Mouse (Mus musculus) natural killer cell, adult 2 months (primary cell): Measurements from ENCODE around the gene Prpf8.

ENCODE experiments used
- DNase-seq, 2 experiments: peaks; one replicate each; pipeline ENCODE4 v3.0.0; 2022; ENCODE audit warnings: low spot score in 2 of 2

Prpf8 gene

DNA sequence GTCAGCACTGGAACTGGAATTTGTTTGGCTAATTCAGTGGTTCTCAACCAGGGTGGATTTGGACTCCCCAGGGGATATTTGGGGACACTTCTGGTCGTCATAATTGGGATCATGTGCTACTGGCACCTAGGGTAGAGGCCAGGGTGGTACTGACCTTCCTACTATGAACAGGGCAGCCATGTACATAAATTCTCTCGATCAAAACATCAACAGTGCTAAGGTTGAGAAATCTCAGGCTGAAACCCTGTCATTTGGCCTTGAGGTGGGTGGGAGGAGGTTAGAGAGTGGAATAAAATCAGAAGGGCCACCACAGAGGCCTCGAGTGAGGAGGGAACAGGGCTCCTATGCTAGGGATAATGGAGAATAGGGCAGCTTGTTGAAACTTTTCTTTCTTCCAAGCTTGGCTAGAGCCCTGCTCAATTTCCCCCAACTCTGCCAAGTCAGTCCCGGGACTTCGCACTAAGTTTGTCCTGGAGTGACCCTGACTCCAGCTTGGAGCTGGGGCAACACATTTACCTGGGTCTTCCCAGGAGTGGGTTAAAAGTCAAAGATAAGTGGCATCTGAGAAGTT is 27.4 kb upstream of the Prpf8 start:
- DNase-seq, result no peak

DNA sequence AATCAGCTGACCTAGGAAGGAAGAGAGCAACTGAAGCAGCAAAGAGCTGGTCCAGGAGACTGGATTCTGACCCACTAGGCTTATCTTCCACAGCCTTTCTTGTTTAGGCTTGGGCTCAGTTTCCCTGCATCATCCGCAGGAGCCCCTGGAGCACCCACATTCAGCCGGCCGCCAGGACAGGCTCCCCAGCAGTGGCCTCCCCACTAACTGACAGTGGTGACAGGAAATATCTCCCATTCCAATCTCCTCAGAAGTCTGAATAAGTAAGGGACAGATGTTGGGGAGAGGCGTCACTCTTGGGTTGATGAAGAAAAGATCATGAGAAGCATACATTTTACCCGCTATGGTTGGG is 26.9 kb upstream of the Prpf8 start:
- no peak for DNase-seq

DNA sequence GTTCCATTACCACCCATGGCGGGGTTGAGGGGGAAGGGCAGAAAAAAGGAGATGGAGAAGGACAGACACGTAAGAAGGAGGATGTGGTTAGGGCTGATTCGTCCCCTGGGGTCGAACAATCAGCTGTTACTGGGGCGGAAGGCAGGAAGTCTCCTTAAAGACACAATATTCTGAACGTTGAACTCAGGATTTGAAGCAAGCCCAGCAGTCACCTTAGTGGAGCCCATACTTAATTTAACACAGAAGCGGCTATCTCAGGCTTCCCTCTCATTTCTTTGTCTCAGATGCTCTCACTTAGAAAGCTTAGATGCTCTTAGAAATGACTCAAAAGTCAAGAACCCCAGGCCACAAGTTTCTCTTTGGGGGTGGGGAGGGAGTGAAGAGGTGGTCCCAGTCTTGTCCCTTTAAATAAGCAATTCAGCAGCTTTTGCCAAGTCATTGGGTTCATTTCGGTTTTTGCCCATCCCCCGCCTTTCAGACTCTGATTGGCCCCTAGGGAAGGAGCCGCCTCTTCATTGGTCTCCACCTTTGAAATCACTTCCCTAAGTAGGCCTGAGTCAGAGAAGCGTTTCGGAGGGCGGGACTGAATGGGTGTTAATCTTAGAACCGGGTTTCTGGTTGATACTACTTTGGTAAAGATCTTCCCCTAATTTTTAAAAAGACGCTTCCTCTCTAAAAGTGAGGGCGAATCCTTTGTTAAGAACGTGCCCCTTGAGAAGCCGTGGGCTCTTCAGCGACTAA is 26.3 kb upstream of the Prpf8 start:
- peak; percentile 85 to 88 for DNase-seq

DNA sequence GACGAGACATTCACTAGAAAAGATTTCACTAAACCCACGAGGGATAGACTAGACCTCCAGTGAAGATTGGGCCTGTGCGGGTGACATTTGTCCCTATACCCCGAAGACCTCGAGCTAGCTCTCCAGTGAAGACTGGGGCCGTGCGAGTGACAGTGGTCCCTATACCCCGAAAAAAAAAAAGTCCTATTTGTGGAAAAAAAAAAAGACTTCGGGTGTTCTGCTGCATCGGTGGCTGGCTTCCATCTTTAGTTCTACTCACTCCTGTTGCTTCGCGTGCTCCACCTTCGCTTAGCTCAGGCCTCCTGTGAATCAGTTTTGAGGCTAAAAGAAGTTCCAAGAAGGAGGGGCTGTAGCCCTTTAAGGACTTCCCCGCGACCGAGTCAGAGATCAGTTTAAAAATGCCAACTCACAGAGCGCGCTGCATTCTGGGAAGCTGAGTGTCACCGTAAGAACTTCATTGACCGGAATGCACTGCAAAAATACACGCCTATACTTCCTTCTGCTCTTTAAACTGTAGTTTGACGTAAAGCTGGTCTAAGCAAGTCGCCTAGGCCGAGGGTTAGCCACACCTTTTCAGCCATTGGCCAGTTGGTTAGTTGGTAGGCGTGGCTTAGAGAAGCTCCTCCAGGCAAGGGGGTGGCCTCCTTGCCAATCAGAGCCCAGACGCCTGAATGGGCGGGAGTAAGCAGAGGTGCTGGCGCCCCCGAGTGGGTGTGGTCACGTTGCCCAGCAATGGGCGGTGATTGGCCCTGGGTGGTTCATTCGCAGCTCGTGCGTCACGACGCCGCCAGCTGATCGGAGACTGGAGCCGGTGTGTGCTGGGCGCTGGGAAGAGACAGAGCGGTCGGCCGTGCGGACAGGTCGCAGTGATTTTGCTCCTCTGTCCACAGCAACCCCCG is 25.5 kb upstream of the Prpf8 start, which contains the start of gene Tlcd2:
Tlcd2 (plus strand) TSS at position 872 of the 899 bp plus-strand sequence.
- DNase-seq, result peak; percentile 99

DNA sequence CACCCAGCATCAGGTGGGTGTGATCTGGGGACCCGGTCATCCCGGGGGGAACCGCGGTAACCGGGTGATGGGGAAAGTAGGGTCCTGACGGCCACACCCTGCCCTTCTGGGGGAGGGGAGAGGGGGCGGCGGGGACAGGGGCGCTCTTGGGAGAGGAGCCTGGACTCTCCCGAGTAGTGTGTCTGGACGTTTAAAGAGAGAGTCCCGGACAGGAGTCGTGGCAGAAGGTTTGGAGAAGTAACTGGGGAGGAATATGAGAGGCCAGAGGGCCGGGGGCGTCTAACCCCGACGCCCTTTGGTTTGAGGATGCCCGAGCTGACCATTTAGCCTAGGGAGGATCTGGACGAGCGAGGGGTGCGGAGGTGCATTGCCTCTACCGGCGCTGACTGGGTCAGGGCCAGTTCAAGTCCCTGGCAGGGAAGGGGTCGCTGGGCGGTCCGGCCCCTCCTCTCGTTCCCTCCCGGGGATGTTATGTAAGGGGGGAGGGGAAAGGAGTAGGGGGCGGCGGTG is 24.8 kb upstream of the Prpf8 start:
- no peak for DNase-seq

DNA sequence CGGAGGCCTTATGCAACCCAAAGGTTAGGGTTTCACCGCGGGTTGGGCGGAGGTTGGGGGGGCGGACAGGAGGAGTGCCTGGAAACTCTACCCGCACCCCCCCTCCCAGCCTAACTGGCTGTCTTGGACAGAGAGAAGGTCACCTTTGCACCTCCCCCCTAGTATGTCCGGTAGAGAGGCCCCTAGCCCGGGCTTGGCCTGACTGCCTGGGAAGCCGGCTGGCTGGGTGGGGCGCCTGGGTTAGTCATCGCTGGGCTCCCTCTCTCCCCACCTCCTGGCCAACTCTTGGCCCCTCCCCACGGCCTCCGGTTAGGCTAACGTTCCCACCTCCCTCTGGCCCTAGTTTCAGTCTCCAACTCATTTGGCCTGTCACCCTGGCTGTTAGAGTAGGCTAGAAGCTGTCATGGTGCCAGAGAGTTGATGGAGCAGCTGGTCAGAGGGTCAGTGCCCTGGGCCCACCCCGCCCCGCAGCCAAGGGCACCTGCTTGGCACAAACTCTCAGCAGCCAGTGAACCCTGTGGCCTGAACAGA is 24.3 kb upstream of the Prpf8 start:
- DNase-seq, result peak; percentile 60 to 65

DNA sequence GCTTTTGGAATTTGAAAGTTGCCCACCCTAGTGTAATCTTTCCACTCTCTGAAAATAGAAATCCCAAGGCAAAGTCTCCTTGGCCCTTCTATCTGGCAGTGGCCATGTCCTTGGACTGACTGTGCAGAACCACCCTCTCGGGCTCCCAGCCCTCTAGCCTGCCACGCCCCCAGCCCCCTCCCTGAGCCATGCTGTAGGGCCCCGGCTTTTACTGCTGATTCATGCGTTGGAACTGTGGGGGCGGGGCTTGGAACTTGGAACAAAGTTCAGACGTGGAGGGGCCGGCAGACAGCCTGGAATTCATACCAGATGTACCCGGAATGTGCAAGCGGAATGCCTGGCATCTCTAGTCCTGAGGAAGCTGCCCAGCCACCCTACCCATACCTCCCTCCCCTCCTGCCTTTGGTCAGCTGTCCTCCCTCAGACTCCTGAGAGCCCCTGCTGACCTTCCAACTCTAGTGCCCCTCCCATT is 23.7 kb upstream of the Prpf8 start:
- DNase-seq, result no peak

DNA sequence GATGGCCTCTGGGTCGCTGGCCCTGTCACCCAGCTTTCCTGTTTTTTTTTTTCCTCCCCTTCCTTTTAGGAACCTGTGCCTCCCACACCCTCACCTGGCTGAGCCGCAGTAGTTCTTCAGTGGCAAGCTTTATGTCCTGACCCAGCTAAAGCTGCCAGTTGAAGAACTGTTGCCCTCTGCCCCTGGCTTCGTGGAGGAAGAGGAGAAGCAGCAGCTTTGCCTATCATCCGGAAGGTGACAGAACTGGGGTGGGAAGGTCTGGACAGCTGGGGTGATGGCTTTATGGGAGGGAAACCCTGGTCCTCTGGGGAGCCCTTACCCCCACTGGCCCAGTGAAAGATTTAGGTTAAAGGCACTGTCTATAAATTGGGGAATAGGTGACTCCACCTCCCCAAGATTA is 23.0 kb upstream of the Prpf8 start:
- DNase-seq, result no peak

DNA sequence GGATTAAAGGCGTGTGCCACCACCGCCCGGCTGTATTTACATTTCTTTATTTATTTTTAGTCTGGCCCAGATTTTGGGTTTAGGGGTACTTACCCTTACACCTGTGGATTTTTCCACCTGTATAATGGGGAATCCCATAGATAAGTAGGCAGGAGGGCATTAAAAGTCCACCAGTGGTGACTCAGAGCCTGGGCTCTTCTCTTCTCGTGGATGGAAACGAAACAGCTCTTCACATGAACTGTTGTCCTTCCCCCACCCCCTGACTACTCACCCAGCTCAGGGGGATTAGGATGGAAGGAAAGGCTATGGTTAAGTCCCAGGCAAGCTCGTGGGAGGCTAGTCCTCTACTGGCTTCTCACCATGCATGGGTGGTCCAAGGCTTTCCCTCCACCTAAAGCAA is 22.2 kb upstream of the Prpf8 start:
- no peak for DNase-seq

DNA sequence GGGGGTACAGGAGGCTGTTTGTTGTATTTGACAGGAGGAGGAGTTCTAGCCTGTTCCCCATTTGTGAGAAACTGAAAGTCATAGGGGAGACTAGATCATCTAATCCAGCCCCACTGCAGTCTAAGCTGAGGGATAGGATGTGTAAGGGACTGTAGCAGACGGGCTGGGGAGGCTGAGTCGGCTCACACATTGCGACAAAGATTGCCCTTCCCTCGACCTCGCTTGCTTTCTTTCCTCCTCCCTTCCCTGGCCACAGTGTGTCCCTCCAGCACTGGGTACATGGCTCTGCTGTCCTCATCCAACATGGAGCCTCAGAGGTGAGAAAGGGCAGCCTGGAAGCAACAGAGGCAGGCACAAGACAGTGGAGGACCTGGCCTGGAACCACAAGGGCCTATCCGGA is 21.6 kb upstream of the Prpf8 start:
- DNase-seq, result no peak

DNA sequence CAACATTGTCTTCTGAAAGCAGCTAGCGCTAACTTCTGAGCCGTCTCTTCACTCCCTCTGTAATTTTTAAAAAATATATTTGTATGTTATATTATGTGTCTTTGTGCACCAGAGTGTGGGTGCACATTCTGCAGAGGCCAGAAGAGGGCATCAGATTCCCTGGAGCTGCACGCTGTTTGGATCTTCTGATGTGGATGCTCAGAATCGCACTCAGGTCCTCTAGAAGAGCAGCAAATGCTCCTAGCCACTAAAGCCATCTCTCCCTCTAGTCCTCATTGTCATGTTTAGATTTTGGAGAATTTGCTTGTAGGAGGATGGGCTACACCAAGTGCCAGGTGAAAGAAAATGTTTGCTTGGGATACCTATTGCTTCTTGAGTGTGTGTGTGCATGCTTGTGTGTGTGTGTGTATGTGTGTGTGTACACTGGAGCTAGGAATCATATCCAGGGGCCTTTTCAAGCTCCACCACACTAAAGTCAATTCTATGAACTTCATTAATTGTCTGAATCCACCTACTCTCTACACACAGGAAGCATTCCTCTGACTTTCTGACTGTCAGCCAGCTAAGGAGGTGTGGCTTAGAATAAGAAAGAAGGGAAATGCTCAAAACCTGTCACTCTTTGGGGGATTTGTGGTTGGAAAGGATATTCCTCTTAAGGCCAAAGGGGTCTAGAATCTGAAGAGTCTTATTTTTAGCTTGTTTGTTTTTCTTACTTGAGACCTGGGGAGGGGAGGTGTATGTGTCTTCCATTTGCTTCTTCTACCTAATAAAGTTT is 19.7 kb upstream of the Prpf8 start:
- no peak for DNase-seq

DNA sequence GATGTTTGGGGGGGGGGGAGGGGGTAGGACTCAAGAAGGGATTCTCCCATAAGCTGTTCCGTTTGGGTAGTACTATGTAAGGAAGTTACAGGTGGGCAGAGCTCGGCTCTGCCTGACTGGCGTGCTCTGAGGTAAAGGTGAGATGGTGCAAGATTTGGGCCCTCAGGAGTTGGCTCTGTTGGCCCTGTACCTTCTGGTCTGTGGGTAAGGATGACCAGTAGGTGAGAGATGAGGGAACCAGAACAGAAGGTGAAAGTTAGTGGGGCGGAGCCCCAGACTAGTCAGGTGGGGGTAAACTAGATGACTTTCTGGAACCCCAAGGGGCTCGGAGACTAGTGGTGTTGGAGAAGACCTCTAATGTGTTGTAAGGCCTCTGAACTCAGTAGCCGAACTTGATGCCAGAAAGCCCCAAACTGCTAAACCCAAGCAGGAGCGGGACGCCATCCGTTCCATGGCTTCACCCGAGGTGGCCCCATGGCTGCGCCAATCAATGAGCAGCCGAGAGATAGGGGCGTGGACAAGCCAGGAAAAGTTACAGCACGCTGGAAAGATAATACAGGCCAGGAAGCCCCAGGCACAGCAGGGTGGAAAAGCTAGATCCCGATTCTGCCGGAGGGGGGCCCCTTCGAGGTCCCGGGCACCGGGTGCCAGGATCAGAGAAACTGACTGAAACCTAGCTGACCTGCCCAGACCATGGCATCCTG is 19.0 kb upstream of the Prpf8 start:
- no peak for DNase-seq

DNA sequence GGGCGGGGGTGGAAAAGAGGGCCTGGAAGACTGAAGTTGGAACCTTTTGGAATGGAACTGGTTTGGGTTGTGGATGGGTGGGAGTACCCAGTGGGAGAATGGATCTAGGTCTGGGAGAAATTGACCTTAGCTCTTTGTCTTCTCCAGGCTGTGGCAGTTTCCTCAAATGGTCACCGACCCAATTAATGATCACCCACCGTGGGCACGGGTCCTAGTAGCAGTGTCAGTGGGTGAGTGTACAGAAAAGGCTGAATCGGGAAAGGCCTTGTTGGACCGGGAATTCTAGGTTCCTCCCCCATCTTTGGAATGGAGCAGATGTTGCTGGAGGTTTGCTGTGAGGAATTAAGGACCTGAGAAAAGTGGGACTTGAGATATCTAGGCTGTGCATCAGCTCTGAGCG is 18.2 kb upstream of the Prpf8 start:
- no peak for DNase-seq

DNA sequence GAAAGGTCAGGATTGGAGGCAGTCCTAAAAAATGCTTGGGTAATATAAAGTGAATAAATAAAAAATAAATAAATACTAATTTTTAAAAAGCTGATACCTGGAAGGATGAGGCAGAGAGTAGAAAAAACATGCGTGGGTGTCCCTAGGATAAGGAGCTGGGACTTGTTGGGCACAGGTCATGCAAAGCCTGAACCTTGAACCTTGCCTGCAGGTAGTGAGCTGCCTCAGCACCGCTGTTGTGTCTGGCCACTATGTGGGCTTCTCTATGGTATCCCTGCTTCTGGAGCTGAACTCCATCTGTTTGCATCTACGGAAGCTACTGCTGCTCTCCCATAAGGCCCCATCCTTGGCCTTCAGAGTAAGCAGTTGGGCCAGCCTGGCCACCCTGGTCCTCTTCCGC is 17.4 kb upstream of the Prpf8 start:
- no peak for DNase-seq

DNA sequence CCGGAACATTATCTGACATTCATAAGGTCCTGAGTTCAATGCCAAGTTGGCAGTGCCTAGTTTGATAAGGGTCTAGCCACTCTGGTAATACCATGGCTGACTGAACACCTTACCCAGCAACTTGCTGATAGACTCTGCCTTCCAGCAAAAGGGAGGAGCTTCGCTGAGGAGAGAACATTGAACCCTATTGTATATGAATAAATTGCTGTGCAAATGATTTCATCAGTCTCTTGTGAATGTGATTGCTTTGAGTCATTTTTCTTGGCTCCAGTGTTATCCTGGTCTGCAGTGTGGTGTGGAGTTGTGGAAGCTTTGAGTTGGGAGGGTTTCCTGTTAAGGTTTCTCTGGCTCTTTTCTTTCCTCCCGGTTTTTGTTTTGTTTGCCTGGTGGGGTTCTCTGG is 15.9 kb upstream of the Prpf8 start:
- no peak for DNase-seq

DNA sequence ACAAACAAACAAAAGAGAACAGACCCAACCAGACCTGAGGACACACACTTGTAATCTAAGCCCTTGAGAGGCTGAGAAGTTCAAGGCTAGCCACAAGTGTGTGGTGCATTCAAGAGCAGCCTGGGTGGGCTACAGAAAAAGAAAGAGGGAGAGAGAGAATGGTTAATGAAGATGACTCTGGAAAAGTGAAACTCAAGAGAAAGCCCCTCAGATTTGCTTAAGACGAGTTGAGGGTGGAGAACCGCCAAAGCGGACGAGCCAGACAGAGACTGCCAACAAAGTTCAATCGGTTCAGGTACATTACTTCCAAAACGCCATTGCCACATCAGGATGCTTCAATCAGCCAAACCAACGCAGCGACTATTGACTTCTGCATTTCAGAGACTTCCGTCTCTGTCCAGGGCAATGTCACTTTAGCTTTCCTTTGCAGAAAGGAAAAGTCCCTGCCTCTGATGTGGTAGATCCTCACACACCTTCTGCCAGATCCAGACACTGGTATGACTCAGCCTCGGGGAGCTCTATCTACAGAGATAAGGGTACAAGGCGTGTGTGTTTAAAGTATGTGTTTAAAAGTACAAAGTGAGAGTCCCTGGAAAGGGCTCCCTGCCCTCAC is 14.0 kb upstream of the Prpf8 start:
- peak in 1 of 2 experiments; percentile 25 for DNase-seq

DNA sequence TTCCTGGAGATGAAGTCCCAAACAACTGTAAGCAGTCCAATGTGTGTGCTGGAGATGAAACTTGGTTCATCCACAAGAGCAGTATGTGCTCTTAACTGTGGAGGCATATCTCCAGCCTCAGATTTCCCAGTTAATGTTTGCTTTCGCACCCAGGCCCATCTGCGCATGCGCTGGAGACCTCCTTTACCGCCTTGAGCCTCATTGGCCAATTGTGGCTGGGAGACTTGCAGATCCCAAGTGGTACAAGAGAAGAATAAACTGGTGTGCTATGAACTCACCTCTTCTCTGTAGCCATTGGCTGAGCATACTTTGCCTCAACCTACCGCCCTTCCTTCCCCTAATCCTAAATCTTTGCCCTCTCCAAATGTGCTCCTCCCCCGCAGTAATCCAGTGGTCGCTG is 13.2 kb upstream of the Prpf8 start:
- DNase-seq, result no peak

DNA sequence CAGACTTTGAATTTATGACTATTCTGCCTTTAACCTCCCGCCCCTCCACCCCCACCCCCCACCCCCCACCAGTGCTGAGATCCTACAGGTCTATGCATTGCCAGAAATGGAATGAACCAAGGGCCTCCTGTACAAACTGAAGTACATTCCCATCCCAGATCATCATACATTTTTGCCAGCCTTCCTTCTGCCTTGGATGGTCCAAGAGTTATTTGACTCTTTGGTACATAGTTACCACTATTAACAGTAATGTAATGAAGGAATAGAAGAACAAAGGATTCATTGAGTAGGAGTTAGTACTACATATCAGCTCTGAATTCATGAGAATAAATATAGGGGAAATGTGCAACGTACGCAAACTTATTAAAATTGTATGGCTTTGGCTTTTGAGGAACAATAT is 424 bp upstream of the Prpf8 start:
- no peak for DNase-seq

DNA sequence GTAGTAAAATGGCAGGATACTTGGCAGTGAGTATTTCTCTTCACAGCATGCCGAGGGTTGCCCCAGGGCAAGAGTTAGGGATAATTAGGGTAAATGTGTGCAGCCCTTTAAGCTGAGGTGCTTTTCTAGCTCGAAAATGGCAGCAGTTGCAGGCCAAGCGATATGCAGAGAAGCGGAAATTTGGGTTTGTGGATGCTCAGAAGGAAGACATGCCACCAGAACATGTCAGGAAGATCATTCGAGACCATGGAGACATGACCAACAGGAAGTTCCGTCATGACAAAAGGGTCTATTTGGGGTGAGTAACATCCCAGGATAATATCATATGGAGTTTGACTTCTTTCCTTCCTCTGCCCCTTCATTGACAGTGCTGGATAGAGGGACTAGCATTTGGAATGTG is 880 bp downstream of the Prpf8 start:
- DNase-seq, result no peak

DNA sequence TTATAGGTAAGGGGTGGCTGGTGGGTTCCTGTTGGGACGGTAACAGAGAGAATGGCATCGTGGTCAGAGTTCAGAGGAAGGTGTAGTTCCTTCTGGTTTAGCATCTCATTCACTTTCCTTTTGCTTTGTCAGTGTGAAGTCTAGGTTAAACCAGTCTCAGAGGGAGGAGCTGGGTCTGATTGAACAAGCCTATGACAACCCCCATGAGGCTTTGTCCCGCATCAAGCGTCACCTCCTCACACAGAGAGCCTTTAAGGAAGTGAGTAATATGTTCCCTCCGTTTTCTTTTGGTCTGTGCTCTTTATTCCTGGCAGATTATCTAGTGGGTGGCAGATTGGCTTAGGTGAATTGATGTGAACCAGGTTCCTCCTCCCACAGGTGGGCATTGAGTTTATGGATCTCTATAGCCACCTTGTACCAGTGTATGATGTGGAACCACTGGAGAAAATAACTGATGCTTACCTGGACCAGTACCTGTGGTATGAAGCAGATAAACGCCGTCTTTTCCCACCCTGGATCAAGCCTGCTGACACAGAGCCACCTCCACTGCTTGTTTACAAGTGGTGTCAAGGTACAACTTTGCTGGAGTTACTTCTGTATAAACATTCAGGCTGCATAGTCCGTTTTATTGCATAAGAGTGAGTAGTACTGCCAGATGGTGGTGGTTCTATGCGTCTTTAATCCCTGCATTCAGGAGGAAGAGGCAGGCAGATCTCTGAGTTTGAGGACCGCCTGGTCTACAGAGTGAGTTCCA is 7.9 kb downstream of the Prpf8 start:
- DNase-seq, result no peak
